Mouse (Mus musculus) CH12.LX (cell line): Measurements from ENCODE around the gene Pacs1. TPM values are rescaled to one million over a fixed set of nuclear protein-coding genes. Genes with fewer than 3 reads are reported as not detected.

Source experiments
- DNase-seq: peaks from one replicate; pipeline ENCODE4 v3.0.0-alpha.2; 2013; ENCODE audit errors: extremely low read depth
- H3K27ac ChIP-seq: 2 replicates; pipeline ENCODE4 v1.5.1; 2012; ENCODE audit warnings: low read depth, mild to moderate bottlenecking, control low read depth, moderate library complexity; ENCODE audit not compliant: insufficient read depth
- H3K27me3 ChIP-seq: replicated peaks from 2 replicates; pipeline ENCODE3; 2012; ENCODE audit warnings: inconsistent platforms
- H3K36me3 ChIP-seq, 2 experiments: replicated peaks in 1 of 2; 2 replicates each; pipeline versions ENCODE3 to v1.6.1; 2012; ENCODE audit warnings: inconsistent platforms in 1 of 2, low read length in 1 of 2, mild to moderate bottlenecking in 1 of 2, mixed read lengths in 1 of 2, moderate library complexity in 1 of 2; ENCODE audit not compliant: control insufficient read depth in 1 of 2, insufficient read depth in 1 of 2
- H3K4me1 ChIP-seq, 2 experiments: 2 replicates each; pipeline ENCODE4 v1.6.1; 2012; ENCODE audit warnings: inconsistent platforms in 1 of 2, moderate library complexity in 1 of 2; ENCODE audit not compliant: insufficient read depth in 2 of 2, control insufficient read depth in 1 of 2
- H3K4me2 ChIP-seq: 2 replicates; pipeline ENCODE4 v1.6.1; 2012; ENCODE audit warnings: low read depth, mild to moderate bottlenecking, control low read depth; ENCODE audit not compliant: poor library complexity, insufficient read depth, severe bottlenecking
- H3K4me3 ChIP-seq, 3 experiments: fragments of 150-350 bp in 1 of 3; sonication (generic) in 1 of 3; replicated peaks in 1 of 3; 2 replicates each; pipeline versions ENCODE3 to v1.5.1; 2011 to 2012; ENCODE audit warnings: low read depth in 2 of 3, low read length in 2 of 3, mild to moderate bottlenecking in 2 of 3, moderate library complexity in 2 of 3, control low read depth in 1 of 3, improper control_type of control experiment in 1 of 3, inconsistent platforms in 1 of 3, mixed read lengths in 1 of 3; ENCODE audit not compliant: poor library complexity in 1 of 3
- H3K79me2 ChIP-seq: replicated peaks from 2 replicates; pipeline ENCODE4 v1.6.1; 2012; ENCODE audit warnings: mild to moderate bottlenecking, moderate library complexity; ENCODE audit not compliant: control insufficient read depth, poor library complexity, insufficient read depth, severe bottlenecking; ENCODE audit errors: extremely low read depth
- H3K9ac ChIP-seq: 2 replicates; pipeline ENCODE4 v1.6.1; 2012; ENCODE audit warnings: low read depth, mild to moderate bottlenecking, control low read depth, moderate library complexity; ENCODE audit not compliant: insufficient read depth
- H3K9me3 ChIP-seq: replicated peaks from 2 replicates; pipeline ENCODE3; 2012; ENCODE audit warnings: low read length, inconsistent platforms, mixed read lengths
- BHLHE40 ChIP-seq: IDR thresholded peaks from 2 replicates; pipeline ENCODE4 v1.6.1; 2011; ENCODE audit warnings: mild to moderate bottlenecking, low read depth, low read length, improper control_type of control experiment
- CHD1 ChIP-seq: IDR thresholded peaks from 2 replicates; pipeline ENCODE4 v1.6.1; 2012; ENCODE audit warnings: low read depth, low read length, improper control_type of control experiment, inconsistent platforms
- CHD2 ChIP-seq: IDR thresholded peaks from 2 replicates; pipeline ENCODE4 v1.6.1; 2011; ENCODE audit warnings: low read length, improper control_type of control experiment
- CTCF ChIP-seq, 2 experiments: IDR thresholded peaks in 1 of 2; conservative IDR thresholded peaks in 1 of 2; 2 replicates each; pipeline ENCODE4 v1.5.1; 2011 to 2012; ENCODE audit warnings: low read depth in 2 of 2, low read length in 2 of 2, improper control_type of control experiment in 1 of 2, inconsistent platforms in 1 of 2, mild to moderate bottlenecking in 1 of 2, moderate library complexity in 1 of 2
- E2F4 ChIP-seq: IDR thresholded peaks from 2 replicates; pipeline ENCODE4 v1.6.1; 2011; ENCODE audit warnings: low read depth, low read length, improper control_type of control experiment; ENCODE audit not compliant: insufficient replicate concordance
- ELF1 ChIP-seq: IDR thresholded peaks from 2 replicates; pipeline ENCODE4 v1.6.1; 2014; ENCODE audit warnings: low read depth, mild to moderate bottlenecking, inconsistent platforms, low read length, improper control_type of control experiment
- EP300 ChIP-seq: IDR thresholded peaks from 2 replicates; pipeline ENCODE4 v1.6.1; 2011; ENCODE audit warnings: low read length, improper control_type of control experiment
- ETS1 ChIP-seq: conservative IDR thresholded peaks from 2 replicates; pipeline ENCODE4 v1.6.1; 2012; ENCODE audit warnings: low read depth, mild to moderate bottlenecking, inconsistent platforms, low read length, improper control_type of control experiment, moderate library complexity
- GABPA ChIP-seq: IDR thresholded peaks from 2 replicates; pipeline ENCODE4 v1.6.1; 2012; ENCODE audit warnings: low read depth, low read length, improper control_type of control experiment, inconsistent platforms; ENCODE audit not compliant: insufficient replicate concordance
- HCFC1 ChIP-seq: IDR thresholded peaks from 2 replicates; pipeline ENCODE4 v1.6.1; 2012; ENCODE audit warnings: low read depth, mild to moderate bottlenecking, inconsistent platforms, low read length, improper control_type of control experiment
- IRF4 ChIP-seq: IDR thresholded peaks from 2 replicates; pipeline ENCODE4 v1.6.1; 2014; ENCODE audit warnings: low read depth, mild to moderate bottlenecking, inconsistent platforms, low read length, improper control_type of control experiment
- JUN ChIP-seq: IDR thresholded peaks from 2 replicates; pipeline ENCODE4 v1.6.1; 2011; ENCODE audit warnings: low read depth, mild to moderate bottlenecking, low read length, improper control_type of control experiment, moderate library complexity; ENCODE audit not compliant: insufficient read depth
- JUND ChIP-seq: conservative IDR thresholded peaks from 2 replicates; pipeline ENCODE4 v1.6.1; 2011; ENCODE audit warnings: low read depth, low read length, improper control_type of control experiment
- KAT2A ChIP-seq: IDR thresholded peaks from 2 replicates; pipeline ENCODE4 v1.6.1; 2012; ENCODE audit warnings: low read length, improper control_type of control experiment, inconsistent platforms; ENCODE audit not compliant: insufficient replicate concordance
- MAFK ChIP-seq: IDR thresholded peaks from 2 replicates; pipeline ENCODE4 v1.6.1; 2011; ENCODE audit warnings: low read length, improper control_type of control experiment; ENCODE audit not compliant: insufficient replicate concordance
- MAX ChIP-seq: IDR thresholded peaks from 2 replicates; pipeline ENCODE4 v1.6.1; 2011; ENCODE audit warnings: low read length, improper control_type of control experiment
- MAZ ChIP-seq: IDR thresholded peaks from 2 replicates; pipeline ENCODE4 v1.6.1; 2012; ENCODE audit warnings: low read depth, mild to moderate bottlenecking, inconsistent platforms, low read length, improper control_type of control experiment, moderate library complexity
- MEF2A ChIP-seq: IDR thresholded peaks from 2 replicates; pipeline ENCODE4 v1.6.1; 2014; ENCODE audit warnings: low read depth, mild to moderate bottlenecking, inconsistent platforms, low read length, improper control_type of control experiment, borderline replicate concordance
- MXI1 ChIP-seq: IDR thresholded peaks from 2 replicates; pipeline ENCODE4 v1.6.1; 2011; ENCODE audit warnings: mild to moderate bottlenecking, low read depth, low read length, improper control_type of control experiment
- MYC ChIP-seq: IDR thresholded peaks from 2 replicates; pipeline ENCODE4 v1.6.1; 2011; ENCODE audit warnings: low read depth, mild to moderate bottlenecking, improper control_type of control experiment, low read length
- NELFE ChIP-seq: IDR thresholded peaks from 2 replicates; pipeline ENCODE4 v1.6.1; 2011; ENCODE audit warnings: low read depth, low read length, improper control_type of control experiment
- NRF1 ChIP-seq: IDR thresholded peaks from 2 replicates; pipeline ENCODE4 v1.6.1; 2014; ENCODE audit warnings: low read depth, mild to moderate bottlenecking, inconsistent platforms, low read length, improper control_type of control experiment, moderate library complexity
- PAX5 ChIP-seq: IDR thresholded peaks from 2 replicates; pipeline ENCODE4 v1.6.1; 2012; ENCODE audit warnings: low read length, inconsistent platforms, mixed read lengths
- POLR2A ChIP-seq: IDR thresholded peaks from 2 replicates; pipeline ENCODE4 v1.6.1; 2011; ENCODE audit warnings: low read depth, mild to moderate bottlenecking, improper control_type of control experiment, low read length
- POLR2AphosphoS2 ChIP-seq: IDR thresholded peaks from 2 replicates; pipeline ENCODE4 v1.6.1; 2011; ENCODE audit warnings: low read depth, low read length, improper control_type of control experiment
- RAD21 ChIP-seq: IDR thresholded peaks from 2 replicates; pipeline ENCODE4 v1.6.1; 2011; ENCODE audit warnings: low read depth, mild to moderate bottlenecking, low read length, improper control_type of control experiment, moderate library complexity
- RCOR1 ChIP-seq: conservative IDR thresholded peaks from 2 replicates; pipeline ENCODE4 v1.6.1; 2012; ENCODE audit warnings: low read depth, mild to moderate bottlenecking, inconsistent platforms, low read length, improper control_type of control experiment
- SIN3A ChIP-seq: IDR thresholded peaks from 2 replicates; pipeline ENCODE4 v1.6.1; 2012; ENCODE audit warnings: low read length, improper control_type of control experiment, inconsistent platforms
- SMC3 ChIP-seq: IDR thresholded peaks from 2 replicates; pipeline ENCODE4 v1.6.1; 2011; ENCODE audit warnings: low read depth, low read length, improper control_type of control experiment
- TBP ChIP-seq: conservative IDR thresholded peaks from 2 replicates; pipeline ENCODE4 v1.6.1; 2011; ENCODE audit warnings: low read depth, low read length, improper control_type of control experiment
- TCF12 ChIP-seq: IDR thresholded peaks from 2 replicates; pipeline ENCODE4 v1.6.1; 2014; ENCODE audit warnings: low read depth, mild to moderate bottlenecking, inconsistent platforms, low read length, improper control_type of control experiment
- UBTF ChIP-seq: IDR thresholded peaks from 2 replicates; pipeline ENCODE4 v1.6.1; 2012; ENCODE audit warnings: low read depth, mild to moderate bottlenecking, inconsistent platforms, low read length, improper control_type of control experiment, moderate library complexity
- USF1 ChIP-seq: IDR thresholded peaks from 2 replicates; pipeline ENCODE4 v1.6.1; 2014; ENCODE audit warnings: low read depth, mild to moderate bottlenecking, inconsistent platforms, low read length, improper control_type of control experiment
- USF2 ChIP-seq: conservative IDR thresholded peaks from 2 replicates; pipeline ENCODE4 v1.6.1; 2011; ENCODE audit warnings: low read depth, low read length, improper control_type of control experiment
- ZC3H11A ChIP-seq: IDR thresholded peaks from 2 replicates; pipeline ENCODE4 v1.6.1; 2012; ENCODE audit warnings: low read depth, mild to moderate bottlenecking, inconsistent platforms, low read length, improper control_type of control experiment
- ZKSCAN1 ChIP-seq: IDR thresholded peaks from 2 replicates; pipeline ENCODE4 v1.6.1; 2012; ENCODE audit warnings: low read depth, inconsistent platforms, low read length, improper control_type of control experiment, borderline replicate concordance
- ZMIZ1 ChIP-seq: IDR thresholded peaks from 2 replicates; pipeline ENCODE4 v1.6.1; 2012; ENCODE audit warnings: low read depth, mild to moderate bottlenecking, inconsistent platforms, low read length, improper control_type of control experiment
- ZNF384 ChIP-seq: IDR thresholded peaks from 2 replicates; pipeline ENCODE4 v1.6.1; 2012; ENCODE audit warnings: low read depth, low read length, improper control_type of control experiment, inconsistent platforms
- dilution Hi-C: fragments of 300-500 bp; cut with MboI; formaldehyde crosslinking; loops from 2 replicates; pipeline ENCODE4 v1.14.3; 2020; ENCODE audit warnings: low sequenced_read_pairs; ENCODE audit not compliant: extremely low pct_unique_long_range_greater_than_20kb, extremely low pct_ligation_motif_present
- in situ Hi-C: fragments of 300-500 bp; cut with MboI; formaldehyde crosslinking; loops from 3 replicates; pipeline ENCODE4 v1.14.3; 2019; ENCODE audit warnings: low sequenced_read_pairs, low pct_ligation_motif_present, low pct_unique_long_range_greater_than_20kb, mixed read lengths
- polyA plus RNA-seq: library from polyadenylated mRNA; unstranded; fragments of >175 nt; gene quantifications from 2 replicates; pipeline ENCODE4 v1.2.1, GENCODE M21; 2012; ENCODE audit warnings: low read depth; ENCODE audit not compliant: insufficient read length
- total RNA-seq, 2 experiments: library from RNA; depleted of rRNA; stranded (reverse); fragments of 300-350 nt in 1 of 2; fragments of >200 nt in 1 of 2; gene quantifications; 2 replicates each; pipeline ENCODE4 v1.2.3; 2012 to 2014

Pacs1 gene
- total and polyA plus RNA-seq, 3 experiments, result 2.4 to 14.4 (median 10.1) TPM

- no peaks in the 10 kb centered on the region for H3K9me3 ChIP-seq
- TF ChIP-seq RAD21 (peak; percentile 33), MYC (peak; percentile 63; the same call in 1 of the 2 replicates), MAX (no peak), POLR2AphosphoS2 (no peak), POLR2A (no peak), PAX5 (no peak), CHD1 (no peak), E2F4 (no peak), UBTF (no peak), CTCF (conservative IDR thresholded peaks at IDR 0.05 in 1 of 2, IDR thresholded peaks at IDR 0.05 in 1 of 2; ENCODE audit: low read depth in 2 of 2, low read length in 2 of 2) (peak; percentile 15 to 60; a peak in 3 of 4 replicates), NELFE (no peak), ZNF384 (no peak), ZKSCAN1 (no peak), ZC3H11A (no peak), USF2 (no peak), RCOR1 (no peak), CHD2 (no peak), ETS1 (no peak), USF1 (no peak), MEF2A (no peak), TBP (no peak), ZMIZ1 (no peak), JUN (no peak), EP300 (no peak), HCFC1 (no peak), ELF1 (no peak), KAT2A (no peak), SMC3 (peak; percentile 46), JUND (peak; percentile 65), BHLHE40 (no peak), TCF12 (no peak), MAZ (no peak), MAFK (no peak), NRF1 (no peak), IRF4 (no peak), SIN3A (no peak), GABPA (no peak), MXI1 (no peak)
- TF ChIP-seq, all 38 proteins: peak for 5
- peaks cover 12 to 17% of the 10 kb centered on the region in 2 experiments for H3K36me3 ChIP-seq
- in situ Hi-C loops, result no loop called here
- no peaks in the 10 kb centered on the region for H3K79me2 ChIP-seq
- no peak overlapping the region for H3K27ac ChIP-seq
- H3K4me2 ChIP-seq, result no peak overlapping the region
- H3K27me3 ChIP-seq, result peaks cover 21% of the 10 kb centered on the region
- no peak overlapping the region for H3K4me3 ChIP-seq
- no peak overlapping the region for H3K9ac ChIP-seq
- DNase-seq, result peak; percentile 18
- no peaks in the 10 kb centered on the region for H3K4me1 ChIP-seq
- dilution Hi-C loops, result no loop called here
Measured at GRCm38 (mm10) chr19:5129770-5130169, 143.1 kb downstream of the Pacs1 start.
